Mouse (Mus musculus) myocyte (in vitro differentiated cells): ENCODE measurements around the gene Sdhaf1.

ENCODE experiments used
- CEBPB ChIP-seq: IDR thresholded peaks from 2 replicates; pipeline ENCODE4 v1.6.1; 2011; ENCODE audit warnings: mild to moderate bottlenecking, moderate library complexity; ENCODE audit not compliant: poor library complexity, insufficient read depth, severe bottlenecking
- E2F4 ChIP-seq: IDR thresholded peaks from one replicate; pipeline ENCODE4 v1.6.1; 2011; ENCODE audit warnings: mild to moderate bottlenecking, control low read depth, moderate library complexity; ENCODE audit not compliant: insufficient read depth
- MAX ChIP-seq: IDR thresholded peaks from one replicate; pipeline ENCODE4 v1.6.1; 2011; ENCODE audit warnings: low read depth, mild to moderate bottlenecking, control low read depth
- MYOD1 ChIP-seq, 3 experiments: IDR thresholded peaks; one replicate each; pipeline ENCODE4 v1.6.1; 2011; ENCODE audit warnings: control low read depth in 2 of 3, low read depth in 2 of 3, mild to moderate bottlenecking in 2 of 3, moderate library complexity in 1 of 3; ENCODE audit not compliant: insufficient read length in 2 of 3, control insufficient read depth in 1 of 3
- MYOG ChIP-seq, 3 experiments: IDR thresholded peaks; one replicate each; pipeline ENCODE4 v1.6.1; 2011; ENCODE audit warnings: control low read depth in 2 of 3, low read depth in 2 of 3, mild to moderate bottlenecking in 2 of 3; ENCODE audit not compliant: insufficient read length in 2 of 3, control insufficient read depth in 1 of 3, insufficient read depth in 1 of 3
- POLR2A ChIP-seq: IDR thresholded peaks from one replicate; pipeline ENCODE4 v1.6.1; 2011; ENCODE audit warnings: low read depth, mild to moderate bottlenecking, control low read depth, moderate library complexity; ENCODE audit not compliant: insufficient read length
- POLR2AphosphoS2 ChIP-seq: IDR thresholded peaks from one replicate; pipeline ENCODE4 v1.6.1; 2011; ENCODE audit warnings: low read depth, control low read depth; ENCODE audit not compliant: insufficient read length
- REST ChIP-seq: IDR thresholded peaks from one replicate; pipeline ENCODE4 v1.6.1; 2011; ENCODE audit warnings: mild to moderate bottlenecking, control low read depth, moderate library complexity; ENCODE audit not compliant: insufficient read depth, insufficient read length
- SRF ChIP-seq: IDR thresholded peaks from one replicate; pipeline ENCODE4 v1.6.1; 2011; ENCODE audit warnings: low read depth; ENCODE audit not compliant: control insufficient read depth, insufficient read length
- TCF12 ChIP-seq: IDR thresholded peaks from one replicate; pipeline ENCODE4 v1.6.1; 2011; ENCODE audit warnings: mild to moderate bottlenecking, control low read depth; ENCODE audit not compliant: poor library complexity, insufficient read depth, severe bottlenecking
- TCF3 ChIP-seq: IDR thresholded peaks from one replicate; pipeline ENCODE4 v1.6.1; 2011; ENCODE audit warnings: low read depth, control low read depth; ENCODE audit not compliant: insufficient read length
- USF1 ChIP-seq: IDR thresholded peaks from one replicate; pipeline ENCODE4 v1.6.1; 2011; ENCODE audit warnings: low read depth, mild to moderate bottlenecking, control low read depth, moderate library complexity

DNA sequence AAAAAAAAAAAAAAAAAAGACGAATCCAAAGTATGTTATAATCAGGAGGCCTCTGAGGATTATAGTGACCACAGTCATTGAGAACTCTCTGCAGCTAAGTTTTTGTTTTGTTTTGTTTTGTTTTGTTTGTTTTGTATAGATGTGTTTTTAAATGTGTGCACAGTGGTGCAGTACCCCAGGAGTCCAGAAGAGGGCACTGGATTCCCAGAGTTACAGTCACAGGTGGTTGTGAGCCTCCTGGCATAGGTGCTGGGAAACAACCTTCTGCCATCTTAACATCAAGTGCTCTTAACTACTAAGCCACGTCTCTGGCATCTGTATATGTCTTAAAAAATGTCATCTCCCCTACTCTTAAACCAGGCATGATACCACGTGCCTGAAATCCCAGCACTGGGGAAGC lies 22.8 kb downstream of the Sdhaf1 start:
- no peak for TF ChIP-seq USF1
- no peak for TF ChIP-seq POLR2A
- TF ChIP-seq POLR2AphosphoS2: no peak
- TF ChIP-seq MYOG (IDR thresholded peaks at IDR 0.05; ENCODE audit: control insufficient read depth in 1 of 3, insufficient read depth in 1 of 3, insufficient read length in 2 of 3, low read depth in 2 of 3): no peak
- no peak for TF ChIP-seq E2F4
- no peak for TF ChIP-seq CEBPB
- no peak for TF ChIP-seq MAX
- TF ChIP-seq TCF12: no peak
- no peak for TF ChIP-seq MYOD1 (IDR thresholded peaks at IDR 0.05; ENCODE audit: control insufficient read depth in 1 of 3, insufficient read length in 2 of 3, low read depth in 2 of 3)
- TF ChIP-seq REST: no peak
- TF ChIP-seq TCF3: no peak
- no peak for TF ChIP-seq SRF
